Mouse (Mus musculus) lung, embryonic 14.5 days (tissue): ENCODE data around the gene Chst11. TPM values are rescaled to one million over a fixed set of nuclear protein-coding genes. Genes with fewer than 3 reads are reported as not detected.

Experiments used
- ATAC-seq: fragments of 200-750 bp; cut with Nextera tagmentation; 2 replicates; pipeline ENCODE4 v1.8.0; 2017; ENCODE audit warnings: mild to moderate bottlenecking, moderate TSS enrichment, moderate library complexity; ENCODE audit not compliant: insufficient read depth
- DNase-seq: peaks from one replicate; pipeline ENCODE4 v3.0.0-alpha.2; 2015
- H3K27ac ChIP-seq: fragments of 300-500 bp; sonication (generic); 2 replicates; pipeline ENCODE4 v1.5.1; 2014; ENCODE audit warnings: low read depth, mild to moderate bottlenecking, moderate library complexity
- H3K27me3 ChIP-seq: fragments of 300-500 bp; sonication (generic); 2 replicates; pipeline ENCODE4 v1.6.1; 2014; ENCODE audit warnings: low read length, control low read depth; ENCODE audit not compliant: insufficient read depth
- H3K36me3 ChIP-seq: fragments of 300-500 bp; sonication (generic); 2 replicates; pipeline ENCODE4 v1.6.1; 2014; ENCODE audit warnings: control low read depth; ENCODE audit not compliant: insufficient read depth
- H3K4me1 ChIP-seq: fragments of 300-500 bp; sonication (generic); 2 replicates; pipeline ENCODE4 v1.6.1; 2014; ENCODE audit warnings: antibody characterized with exemption, control low read depth; ENCODE audit not compliant: insufficient read depth
- H3K4me2 ChIP-seq: fragments of 300-500 bp; sonication (generic); 2 replicates; pipeline ENCODE4 v1.6.1; 2014; ENCODE audit warnings: mild to moderate bottlenecking
- H3K4me3 ChIP-seq: fragments of 300-500 bp; sonication (generic); 2 replicates; pipeline ENCODE4 v1.5.1; 2014; ENCODE audit warnings: low read depth, low read length
- H3K9ac ChIP-seq: fragments of 300-500 bp; sonication (generic); 2 replicates; pipeline ENCODE4 v1.6.1; 2014
- H3K9me3 ChIP-seq: fragments of 300-500 bp; sonication (generic); 2 replicates; pipeline ENCODE4 v1.6.1; 2016; ENCODE audit warnings: low read depth, low read length, control low read depth
- CTCF ChIP-seq: IDR thresholded peaks from 2 replicates; pipeline ENCODE4 v1.5.1; 2016; ENCODE audit warnings: antibody characterized with exemption, low read depth
- WGBS: fragments of 180-500 bp; shearing (Covaris S2); extraction: QIAGEN DNeasy Blood & Tissue Kit; methylation state at CpG from one replicate; pipeline ENCODE4 v1.1.7; 2014; 5-methylcytosine and 5-hydroxymethylcytosine counted together
- polyA plus RNA-seq: library from polyadenylated mRNA; unstranded; fragments of >200 nt; fragmentation: Nextera tagmentation; extraction: Ambion mirVana; gene quantifications from 2 replicates; pipeline ENCODE4 v1.2.1, GENCODE M21; 2014

Gene Chst11
- polyA plus RNA-seq, 1 experiment from 2014 or later = 2.6 TPM

DNA sequence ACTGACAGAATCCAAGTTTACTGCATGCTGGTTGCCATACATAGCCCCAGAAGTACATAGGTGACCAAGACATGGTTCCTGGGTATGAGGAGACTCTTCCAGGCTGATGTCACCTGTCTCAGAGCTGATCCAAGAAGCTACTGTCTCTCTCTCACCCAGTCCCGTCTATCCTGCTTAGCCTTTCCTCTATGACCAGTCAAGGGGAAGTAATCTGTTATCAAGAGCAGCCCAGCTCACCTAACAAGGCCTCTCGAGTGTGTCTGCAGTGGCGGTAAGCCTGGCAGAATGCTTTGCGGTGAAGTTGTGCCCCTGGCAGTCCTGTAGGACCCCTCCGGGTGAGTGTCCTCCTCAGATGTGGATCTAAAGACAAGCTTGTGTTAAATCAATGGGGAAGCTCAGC lies 172.0 kb downstream of the Chst11 start:
- DNase-seq = no peak
- no peak for TF ChIP-seq CTCF
- WGBS = 63% methylated on average over 5 of the region's 5 CpGs

GRCm38 (mm10) chr10:83158322-83158721 lies 173.0 kb downstream of the Chst11 start:
- H3K4me1 ChIP-seq = peaks cover 4% of the 10 kb centered on the region; the same call in 1 of the 2 replicates
- DNase-seq (no peak), ATAC-seq (no peak)
- no peak overlapping the region for H3K4me3 ChIP-seq
- no peak overlapping the region for H3K27ac ChIP-seq
- H3K36me3 ChIP-seq = no peaks in the 10 kb centered on the region
- no peak for TF ChIP-seq CTCF
- WGBS = 68% methylated on average over 8 of the region's 8 CpGs
- H3K9ac ChIP-seq = no peak overlapping the region
- H3K27me3 ChIP-seq = no peaks in the 10 kb centered on the region
- no peaks in the 10 kb centered on the region for H3K9me3 ChIP-seq
- no peak overlapping the region for H3K4me2 ChIP-seq

More for the DNA sequence above, 172.0 kb downstream of the Chst11 start:
- Histone ChIP-seq H3K9me3 (no peaks in the 10 kb centered on the region), H3K36me3 (no peaks in the 10 kb centered on the region), H3K4me3 (no peak overlapping the region), H3K4me2 (no peak overlapping the region), H3K27ac (no peak overlapping the region), H3K9ac (no peak overlapping the region), H3K4me1 (0 out of 2 replicates have a peak, but pooled peaks cover 8% of the 10 kb centered on the region), H3K27me3 (no peaks in the 10 kb centered on the region)
- ATAC-seq = no peak

GRCm38 (mm10) chr10:83159229-83159628 lies 173.9 kb downstream of the Chst11 start:
- Histone ChIP-seq H3K27ac (no peak overlapping the region), H3K4me2 (no peak overlapping the region), H3K4me3 (no peak overlapping the region), H3K9me3 (no peaks in the 10 kb centered on the region), H3K27me3 (no peaks in the 10 kb centered on the region), H3K4me1 (peaks cover 7% of the 10 kb centered on the region; the same call in 1 of the 2 replicates), H3K9ac (no peak overlapping the region), H3K36me3 (no peaks in the 10 kb centered on the region)
- TF ChIP-seq CTCF = no peak
- WGBS = 85% methylated on average over 8 of the region's 8 CpGs
- ATAC-seq (no peak), DNase-seq (no peak)

DNA sequence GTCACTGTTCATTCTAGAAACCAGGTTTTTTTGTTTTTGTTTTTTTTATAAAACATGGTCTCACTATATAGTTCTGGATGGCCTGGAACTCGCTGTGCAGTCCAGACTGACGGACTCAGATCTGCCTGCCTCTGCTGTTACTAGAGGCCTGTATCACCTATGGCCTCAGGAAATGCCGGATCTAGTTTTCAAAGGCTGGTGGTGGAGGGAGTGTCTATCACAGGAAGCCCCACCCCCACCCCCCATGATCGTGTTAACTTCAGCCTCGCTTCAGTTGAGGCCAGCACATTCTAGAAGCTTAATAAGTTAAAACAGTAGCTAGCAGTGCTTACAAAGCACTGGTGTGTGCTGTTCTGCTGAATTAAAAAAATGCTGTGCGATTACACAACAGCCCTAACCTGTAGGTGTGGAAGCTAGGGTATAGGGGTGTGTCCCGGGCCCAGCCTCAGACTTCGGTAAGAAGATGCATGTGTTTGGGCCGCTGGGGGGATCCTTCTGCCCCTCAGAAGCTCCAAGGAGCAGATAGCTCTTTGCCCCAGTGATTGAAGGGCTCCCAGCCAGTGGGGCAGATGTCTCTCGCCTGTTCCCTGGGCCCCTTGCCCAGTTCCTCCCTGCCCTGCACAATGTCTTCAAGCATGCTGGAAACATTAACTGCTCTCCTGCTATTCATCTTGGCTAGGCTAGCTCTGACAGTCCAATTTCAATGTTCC lies 176.5 kb downstream of the Chst11 start:
- Histone ChIP-seq H3K4me2 (no peak overlapping the region), H3K9ac (no peak overlapping the region), H3K4me1 (peaks cover 7% of the 10 kb centered on the region; the same call in 1 of the 2 replicates), H3K27me3 (no peaks in the 10 kb centered on the region), H3K9me3 (no peaks in the 10 kb centered on the region), H3K4me3 (no peak overlapping the region), H3K36me3 (no peaks in the 10 kb centered on the region), H3K27ac (no peak overlapping the region)
- DNase-seq = peak; percentile 69
- peak; percentile 58 for ATAC-seq
- WGBS = 45% methylated on average over 10 of the region's 10 CpGs
- TF ChIP-seq CTCF = no peak

- ATAC-seq (no peak), DNase-seq (no peak)
- H3K27ac ChIP-seq = no peak overlapping the region
- H3K4me2 ChIP-seq = no peak overlapping the region
- no peaks in the 10 kb centered on the region for H3K9me3 ChIP-seq
- no peaks in the 10 kb centered on the region for H3K27me3 ChIP-seq
- no peak overlapping the region for H3K9ac ChIP-seq
- H3K36me3 ChIP-seq = no peaks in the 10 kb centered on the region
- H3K4me1 ChIP-seq = peaks cover 7% of the 10 kb centered on the region; the same call in 1 of the 2 replicates
- TF ChIP-seq CTCF = no peak
- H3K4me3 ChIP-seq = no peak overlapping the region
- WGBS = 41% methylated on average over 6 of the region's 6 CpGs
Observed at GRCm38 (mm10) chr10:83163946-83164345, 178.6 kb downstream of the Chst11 start.

DNA sequence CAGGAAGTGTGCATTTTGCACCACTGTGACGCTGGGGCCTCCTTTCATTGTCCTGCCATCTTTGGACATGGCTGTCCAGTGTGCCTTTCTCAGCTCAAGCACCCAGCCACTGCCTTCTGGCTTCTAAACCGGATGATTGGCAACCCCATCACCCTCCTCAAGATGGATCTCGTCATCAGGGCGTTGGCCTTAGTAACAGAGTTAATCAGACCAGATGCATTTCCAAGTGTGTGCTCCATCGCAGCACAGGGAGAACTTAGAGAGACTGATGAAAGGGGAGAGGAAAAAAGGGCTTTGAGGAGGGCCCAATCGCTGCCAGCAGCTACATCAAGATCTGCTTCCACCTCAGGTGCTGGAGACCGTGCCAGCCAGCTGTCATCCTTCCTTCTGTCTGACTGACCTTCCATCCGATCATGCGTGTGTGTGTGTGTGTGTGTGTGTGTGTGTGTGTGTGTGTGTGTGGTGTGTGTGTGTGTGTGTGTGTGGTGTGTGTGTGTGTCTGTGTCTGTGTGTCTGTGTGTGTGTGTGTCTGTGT lies 179.7 kb downstream of the Chst11 start:
- H3K36me3 ChIP-seq = no peaks in the 10 kb centered on the region
- H3K9ac ChIP-seq = no peak overlapping the region
- no peak for ATAC-seq
- no peak overlapping the region for H3K4me3 ChIP-seq
- H3K27ac ChIP-seq = no peak overlapping the region
- no peaks in the 10 kb centered on the region for H3K27me3 ChIP-seq
- peaks cover 7% of the 10 kb centered on the region; the same call in 1 of the 2 replicates for H3K4me1 ChIP-seq
- WGBS = 82% methylated on average over 9 of the region's 9 CpGs
- no peak overlapping the region for H3K4me2 ChIP-seq
- no peak for TF ChIP-seq CTCF
- no peak for DNase-seq
- H3K9me3 ChIP-seq = no peaks in the 10 kb centered on the region

DNA sequence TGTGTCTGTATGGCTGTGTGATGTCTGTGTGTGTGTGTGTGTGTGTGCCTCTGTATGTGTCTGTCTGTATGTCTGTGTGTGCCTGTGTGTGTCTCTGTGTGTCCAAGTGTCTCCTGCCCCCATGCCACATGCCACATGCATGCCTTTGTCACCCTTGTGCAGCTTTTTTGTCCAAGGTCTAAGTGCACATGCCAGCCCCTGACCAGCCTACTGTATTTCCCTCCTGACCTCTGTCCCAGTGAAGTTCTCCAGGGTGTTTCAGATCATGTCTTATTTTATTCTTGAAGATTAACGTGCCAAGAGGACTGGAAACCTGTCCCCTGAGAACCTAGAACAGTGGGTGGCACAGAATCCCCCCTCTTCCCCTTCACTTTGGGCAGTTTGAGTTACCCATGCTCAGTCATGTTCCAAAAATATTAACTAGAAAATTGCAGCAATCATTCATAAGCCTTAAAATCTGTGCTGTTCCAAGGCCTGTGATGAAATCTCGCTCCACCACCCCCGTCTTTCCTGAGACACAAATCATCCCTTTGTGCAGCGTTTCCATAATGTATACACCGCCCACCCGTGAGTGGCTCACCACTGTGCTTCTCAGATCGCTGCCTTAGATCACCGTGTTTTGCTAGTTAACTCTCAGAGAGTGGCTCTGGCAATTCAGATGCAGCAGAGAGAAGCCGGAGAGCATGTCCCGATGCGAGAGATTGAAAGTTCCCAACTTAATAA lies 180.4 kb downstream of the Chst11 start:
- DNase-seq (no peak), ATAC-seq (no peak)
- Histone ChIP-seq H3K36me3 (no peaks in the 10 kb centered on the region), H3K9ac (no peak overlapping the region), H3K4me2 (no peak overlapping the region), H3K4me1 (peaks cover 7% of the 10 kb centered on the region; the same call in 1 of the 2 replicates), H3K27ac (no peak overlapping the region), H3K4me3 (no peak overlapping the region), H3K9me3 (no peaks in the 10 kb centered on the region), H3K27me3 (no peaks in the 10 kb centered on the region)
- 72% methylated on average over 11 of the region's 11 CpGs for WGBS
- no peak for TF ChIP-seq CTCF
